Mouse (Mus musculus) cortical plate, adult 2 months (tissue): ENCODE measurements around the gene Phactr4.

ENCODE experiments used
- CTCF ChIP-seq: fragments of 200-500 bp; IDR thresholded peaks from 2 replicates; pipeline ENCODE4 v1.5.1; 2011; ENCODE audit warnings: mild to moderate bottlenecking, control low read depth, low read length; ENCODE audit not compliant: insufficient read depth; ENCODE audit errors: extremely low read depth
- POLR2A ChIP-seq: fragments of 200-500 bp; IDR thresholded peaks from 2 replicates; pipeline ENCODE4 v1.6.1; 2011; ENCODE audit warnings: mild to moderate bottlenecking, low read length, control low read depth; ENCODE audit not compliant: insufficient read depth; ENCODE audit errors: extremely low read depth

GRCm38 (mm10) chr4:132345843-132346212 lies 76.5 kb downstream of the Phactr4 start:
- no peak for TF ChIP-seq POLR2A
- no peak for TF ChIP-seq CTCF
